Mouse (Mus musculus) stomach, postnatal 0 days (tissue): ENCODE results near the gene Nedd9.

Experiments
- CTCF ChIP-seq: IDR thresholded peaks from 2 replicates; pipeline ENCODE4 v1.5.1; 2016; ENCODE audit warnings: antibody characterized with exemption, low read depth, mild to moderate bottlenecking, moderate library complexity
- EP300 ChIP-seq: optimal IDR thresholded peaks from 2 replicates; pipeline ENCODE3; 2016; ENCODE audit warnings: antibody characterized with exemption

- TF ChIP-seq CTCF (no peak), EP300 (no peak)
Observed at GRCm38 (mm10) chr13:41500793-41501192, 13.6 kb upstream of the Nedd9 start.
